Mouse (Mus musculus): ENCODE data around the gene C87436.

Gene C87436

DNA sequence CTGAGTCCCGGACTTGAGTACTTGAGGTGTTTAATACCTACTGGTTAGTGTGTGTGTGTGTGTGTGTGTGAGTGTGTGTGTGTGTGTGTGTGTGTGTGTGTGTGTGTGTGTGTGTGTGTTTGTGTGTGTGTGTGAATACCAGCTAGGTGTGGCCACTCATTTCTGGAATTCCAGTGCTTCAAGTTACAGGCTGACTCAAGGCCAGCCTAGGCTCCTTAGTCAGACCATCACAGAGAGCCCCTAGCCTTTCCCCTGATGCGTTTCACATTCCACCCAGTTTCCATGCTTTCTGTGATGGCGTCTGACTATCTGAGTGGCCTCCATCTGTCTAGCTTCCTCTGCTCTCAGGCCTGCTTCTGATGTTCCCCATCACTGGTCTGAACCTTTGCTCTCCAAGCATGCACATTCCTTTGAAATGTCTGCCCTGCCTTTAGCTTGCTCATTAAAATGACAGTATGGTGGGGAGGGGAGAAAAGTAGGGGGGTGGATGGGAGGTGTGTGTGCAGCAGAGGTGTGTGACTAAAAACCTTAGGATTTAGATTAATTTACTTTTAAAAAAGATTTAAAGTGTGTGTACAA, 81.7 kb downstream of the C87436 start:
- DNase-seq: no peak

DNA sequence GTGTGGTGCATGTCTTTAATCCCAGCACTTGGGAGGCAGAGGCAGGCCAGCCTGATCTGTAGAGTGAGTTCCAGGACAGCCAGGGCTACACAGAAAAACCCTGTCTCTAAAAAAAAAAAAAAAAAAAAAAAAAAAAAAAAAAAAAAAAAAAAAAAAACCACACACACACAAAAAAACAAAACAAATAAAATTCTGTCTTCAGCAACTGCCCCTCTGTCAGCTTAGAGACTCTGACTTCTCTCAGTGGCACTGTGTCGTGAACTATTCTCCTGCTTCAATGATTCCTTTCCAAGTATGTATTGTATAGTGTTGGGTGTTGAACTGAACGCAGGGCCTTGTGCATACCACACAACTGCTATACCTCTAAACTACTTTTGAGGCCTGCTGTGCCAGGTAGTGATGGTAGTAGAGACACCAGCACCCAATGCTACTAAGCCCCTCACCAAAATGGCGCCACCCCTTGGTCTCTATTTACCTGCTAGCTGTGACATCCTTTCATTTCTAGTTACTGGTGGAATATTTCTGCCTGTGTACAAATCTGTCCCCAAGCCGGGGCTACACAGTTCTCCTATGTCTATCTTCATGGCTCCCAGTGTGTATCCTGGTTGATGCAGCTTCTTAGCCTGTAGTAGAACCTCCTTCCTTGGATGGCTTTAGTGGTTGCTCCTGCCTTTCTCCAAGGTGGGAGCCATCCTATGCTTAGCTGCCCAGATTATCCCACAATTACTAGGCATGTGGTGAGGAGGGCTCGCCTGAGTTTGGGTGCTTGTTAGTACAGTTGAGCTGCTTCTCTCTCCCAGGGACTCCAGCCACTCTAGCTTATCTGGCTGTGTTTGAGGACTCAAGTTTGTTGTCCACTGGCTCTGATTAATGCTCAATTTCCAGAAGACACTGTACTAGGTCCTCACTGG, 84.1 kb downstream of the C87436 start:
- no peak for DNase-seq
